Mouse (Mus musculus): ENCODE data around the gene Wdr5. TPM values are rescaled to one million over a fixed set of nuclear protein-coding genes. Genes with fewer than 3 reads are reported as not detected.
A peak's percentile ranks its signal among the peaks of the same experiment; 100 is the strongest.

Wdr5 gene
- polyA plus RNA-seq, 1 experiment from 2014 or later = 49.5 TPM

GRCm38 (mm10) chr2:27572928-27573627 lies 58.1 kb downstream of the Wdr5 start:
- H3K9me3 ChIP-seq (replicated peaks; ENCODE audit: control insufficient read depth, low read length) = no peaks in the 10 kb centered on the region
- ATAC-seq (peak; percentile 96), DNase-seq (ENCODE audit: low spot score) (peak; percentile 98)
- H3K36me3 ChIP-seq (ENCODE audit: control insufficient read depth, insufficient read depth, low read length) = no peaks in the 10 kb centered on the region
- peaks cover 37% of the 10 kb centered on the region for H3K27me3 ChIP-seq (replicated peaks; ENCODE audit: control insufficient read depth, insufficient read depth, low read length)
- no peak overlapping the region for H3K4me3 ChIP-seq (ENCODE audit: low read depth, low read length)
- H3K4me2 ChIP-seq (ENCODE audit: low read length) = peak overlapping the region; percentile 37
- peaks cover 19% of the 10 kb centered on the region for H3K4me1 ChIP-seq (ENCODE audit: control insufficient read depth, insufficient read depth, low read length)
- H3K27ac ChIP-seq (ENCODE audit: low read depth, low read length) = peak overlapping the region; percentile 72
- WGBS = 12% methylated on average over 18 of the region's 18 CpGs
- H3K9ac ChIP-seq (ENCODE audit: low read length) = no peak overlapping the region; the same call in 1 of the 2 replicates

- ATAC-seq = no peak
- DNase-seq (ENCODE audit: low spot score) = no peak
- WGBS = 64% methylated on average over 8 of the region's 8 CpGs
- peak overlapping the region; percentile 37; the same call in 1 of the 2 replicates for H3K4me2 ChIP-seq (ENCODE audit: low read length)
- no peak overlapping the region for H3K4me3 ChIP-seq (ENCODE audit: low read depth, low read length)
- H3K27me3 ChIP-seq (replicated peaks; ENCODE audit: control insufficient read depth, insufficient read depth, low read length) = peaks cover 32% of the 10 kb centered on the region
- H3K4me1 ChIP-seq (ENCODE audit: control insufficient read depth, insufficient read depth, low read length) = peaks cover 19% of the 10 kb centered on the region
- peak overlapping the region; percentile 72 for H3K27ac ChIP-seq (ENCODE audit: low read depth, low read length)
- H3K9me3 ChIP-seq (replicated peaks; ENCODE audit: control insufficient read depth, low read length) = no peaks in the 10 kb centered on the region
- no peaks in the 10 kb centered on the region for H3K36me3 ChIP-seq (ENCODE audit: control insufficient read depth, insufficient read depth, low read length)
- H3K9ac ChIP-seq (ENCODE audit: low read length) = no peak overlapping the region; the same call in 1 of the 2 replicates
Observed at GRCm38 (mm10) chr2:27573628-27573966, 58.6 kb downstream of the Wdr5 start.

GRCm38 (mm10) chr2:27576416-27576815 lies 61.5 kb downstream of the Wdr5 start:
- Histone ChIP-seq H3K4me3 (ENCODE audit: low read depth, low read length) (no peak overlapping the region), H3K9me3 (replicated peaks; ENCODE audit: control insufficient read depth, low read length) (no peaks in the 10 kb centered on the region), H3K4me2 (ENCODE audit: low read length) (no peak overlapping the region), H3K9ac (ENCODE audit: low read length) (no peak overlapping the region), H3K4me1 (ENCODE audit: control insufficient read depth, insufficient read depth, low read length) (peaks cover 19% of the 10 kb centered on the region), H3K27me3 (replicated peaks; ENCODE audit: control insufficient read depth, insufficient read depth, low read length) (peaks cover 22% of the 10 kb centered on the region), H3K27ac (ENCODE audit: low read depth, low read length) (no peak overlapping the region), H3K36me3 (ENCODE audit: control insufficient read depth, insufficient read depth, low read length) (no peaks in the 10 kb centered on the region)
- DNase-seq (ENCODE audit: low spot score) (no peak), ATAC-seq (no peak)
- 88% methylated on average over 4 of the region's 4 CpGs for WGBS

- 86% methylated on average over 4 of the region's 4 CpGs for WGBS
- ATAC-seq = no peak
- no peak overlapping the region for H3K9ac ChIP-seq (ENCODE audit: low read length)
Observed at GRCm38 (mm10) chr2:27578552-27578951, 63.6 kb downstream of the Wdr5 start.

GRCm38 (mm10) chr2:27582112-27582511 lies 67.2 kb downstream of the Wdr5 start:
- DNase-seq (ENCODE audit: low spot score) (no peak), ATAC-seq (no peak)
- H3K9me3 ChIP-seq (replicated peaks; ENCODE audit: control insufficient read depth, low read length) = no peaks in the 10 kb centered on the region
- H3K9ac ChIP-seq (ENCODE audit: low read length) = no peak overlapping the region
- H3K27me3 ChIP-seq (replicated peaks; ENCODE audit: control insufficient read depth, insufficient read depth, low read length) = peaks cover 15% of the 10 kb centered on the region
- no peak overlapping the region for H3K4me2 ChIP-seq (ENCODE audit: low read length)
- no peak overlapping the region for H3K4me3 ChIP-seq (ENCODE audit: low read depth, low read length)
- H3K36me3 ChIP-seq (ENCODE audit: control insufficient read depth, insufficient read depth, low read length) = no peaks in the 10 kb centered on the region
- H3K27ac ChIP-seq (ENCODE audit: low read depth, low read length) = no peak overlapping the region
- H3K4me1 ChIP-seq (ENCODE audit: control insufficient read depth, insufficient read depth, low read length) = no peaks in the 10 kb centered on the region
- WGBS = 74% methylated on average over 11 of the region's 11 CpGs

More at GRCm38 (mm10) chr2:27578552-27578951, 63.6 kb downstream of the Wdr5 start:
- Histone ChIP-seq H3K27me3 (replicated peaks; ENCODE audit: control insufficient read depth, insufficient read depth, low read length) (peaks cover 28% of the 10 kb centered on the region), H3K4me3 (ENCODE audit: low read depth, low read length) (no peak overlapping the region), H3K9me3 (replicated peaks; ENCODE audit: control insufficient read depth, low read length) (no peaks in the 10 kb centered on the region), H3K4me1 (ENCODE audit: control insufficient read depth, insufficient read depth, low read length) (peaks cover 3% of the 10 kb centered on the region), H3K27ac (ENCODE audit: low read depth, low read length) (no peak overlapping the region), H3K4me2 (ENCODE audit: low read length) (no peak overlapping the region), H3K36me3 (ENCODE audit: control insufficient read depth, insufficient read depth, low read length) (no peaks in the 10 kb centered on the region)
- no peak for DNase-seq (ENCODE audit: low spot score)

- Histone ChIP-seq H3K36me3 (ENCODE audit: control insufficient read depth, insufficient read depth, low read length) (no peaks in the 10 kb centered on the region), H3K9ac (ENCODE audit: low read length) (no peak overlapping the region), H3K9me3 (replicated peaks; ENCODE audit: control insufficient read depth, low read length) (no peaks in the 10 kb centered on the region), H3K4me2 (ENCODE audit: low read length) (no peak overlapping the region), H3K27me3 (replicated peaks; ENCODE audit: control insufficient read depth, insufficient read depth, low read length) (peaks cover 10% of the 10 kb centered on the region), H3K4me3 (ENCODE audit: low read depth, low read length) (no peak overlapping the region), H3K27ac (ENCODE audit: low read depth, low read length) (no peak overlapping the region), H3K4me1 (ENCODE audit: control insufficient read depth, insufficient read depth, low read length) (no peaks in the 10 kb centered on the region)
- no peak for DNase-seq (ENCODE audit: low spot score)
- WGBS = 94% methylated on average over 2 of the region's 2 CpGs
- no peak for ATAC-seq
Observed at GRCm38 (mm10) chr2:27583019-27583418, 68.1 kb downstream of the Wdr5 start.

GRCm38 (mm10) chr2:27584546-27584945 lies 69.6 kb downstream of the Wdr5 start:
- WGBS = 92% methylated on average over 13 of the region's 13 CpGs
- peaks cover 9% of the 10 kb centered on the region; the same call in 1 of the 2 replicates for H3K27me3 ChIP-seq (replicated peaks; ENCODE audit: control insufficient read depth, insufficient read depth, low read length)

More at GRCm38 (mm10) chr2:27584546-27584945, 69.6 kb downstream of the Wdr5 start:
- no peak overlapping the region for H3K4me3 ChIP-seq (ENCODE audit: low read depth, low read length)
- H3K9ac ChIP-seq (ENCODE audit: low read length) = no peak overlapping the region
- ATAC-seq = no peak
- no peak overlapping the region for H3K4me2 ChIP-seq (ENCODE audit: low read length)
- H3K9me3 ChIP-seq (replicated peaks; ENCODE audit: control insufficient read depth, low read length) = no peaks in the 10 kb centered on the region
- no peak for DNase-seq (ENCODE audit: low spot score)
- no peaks in the 10 kb centered on the region for H3K36me3 ChIP-seq (ENCODE audit: control insufficient read depth, insufficient read depth, low read length)
- no peak overlapping the region for H3K27ac ChIP-seq (ENCODE audit: low read depth, low read length)
- no peaks in the 10 kb centered on the region for H3K4me1 ChIP-seq (ENCODE audit: control insufficient read depth, insufficient read depth, low read length)

Other genes starting within 250 kb of the Wdr5 start
- gene Vav2, start 88.1 kb upstream of the Wdr5 start, polyA plus RNA-seq (2014; fragmentation: Nextera tagmentation; extraction: Ambion mirVana) = 7.4 and 8.9 TPM in 2 replicates
- gene Brd3os, start 72.8 kb upstream of the Wdr5 start, polyA plus RNA-seq (2014; fragmentation: Nextera tagmentation; extraction: Ambion mirVana) = 34.3 and 38.1 TPM in 2 replicates
- 155 and 170 TPM in 2 replicates for gene Brd3, start 7.5 kb upstream of the Wdr5 start, polyA plus RNA-seq (2014; fragmentation: Nextera tagmentation; extraction: Ambion mirVana)
- 2.0 and 2.6 TPM in 2 replicates for gene Rxra, start 161.3 kb downstream of the Wdr5 start, polyA plus RNA-seq (2014; fragmentation: Nextera tagmentation; extraction: Ambion mirVana)